Mouse (Mus musculus): Measurements from ENCODE around the gene Ada. TPM values are rescaled to one million over a fixed set of nuclear protein-coding genes. Genes with fewer than 3 reads are reported as not detected.

Gene Ada
- polyA plus RNA-seq, 1 experiment from 2014 or later: 11.0 TPM

DNA sequence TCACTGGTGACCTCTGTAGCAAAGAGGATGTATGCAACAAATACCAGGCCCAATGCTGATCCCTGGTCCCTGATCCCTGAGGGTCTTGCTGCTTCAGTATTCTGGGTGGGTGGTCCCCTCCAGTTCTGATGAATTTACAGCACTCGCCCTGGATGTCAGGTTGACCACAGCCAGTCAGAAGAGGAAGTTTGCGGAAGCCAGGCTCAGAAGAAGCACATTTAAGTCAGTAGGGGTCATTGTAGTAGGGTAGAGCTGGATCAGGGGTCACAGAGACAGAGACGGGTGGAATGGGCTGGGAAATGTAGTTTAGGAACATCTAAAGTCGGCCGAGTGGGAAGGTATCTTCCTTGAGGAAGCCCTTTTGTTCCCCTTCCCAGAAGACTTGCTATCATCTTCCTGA, 4.2 kb upstream of the Ada start:
- DNase-seq (ENCODE audit: low spot score) (no peak), ATAC-seq (replicated peaks; ENCODE audit: insufficient number of reproducible peaks, low FRiP score, low TSS enrichment, low read depth) (no peak)
- no peak overlapping the region for H3K9ac ChIP-seq (replicated peaks; ENCODE audit: low read length)

DNA sequence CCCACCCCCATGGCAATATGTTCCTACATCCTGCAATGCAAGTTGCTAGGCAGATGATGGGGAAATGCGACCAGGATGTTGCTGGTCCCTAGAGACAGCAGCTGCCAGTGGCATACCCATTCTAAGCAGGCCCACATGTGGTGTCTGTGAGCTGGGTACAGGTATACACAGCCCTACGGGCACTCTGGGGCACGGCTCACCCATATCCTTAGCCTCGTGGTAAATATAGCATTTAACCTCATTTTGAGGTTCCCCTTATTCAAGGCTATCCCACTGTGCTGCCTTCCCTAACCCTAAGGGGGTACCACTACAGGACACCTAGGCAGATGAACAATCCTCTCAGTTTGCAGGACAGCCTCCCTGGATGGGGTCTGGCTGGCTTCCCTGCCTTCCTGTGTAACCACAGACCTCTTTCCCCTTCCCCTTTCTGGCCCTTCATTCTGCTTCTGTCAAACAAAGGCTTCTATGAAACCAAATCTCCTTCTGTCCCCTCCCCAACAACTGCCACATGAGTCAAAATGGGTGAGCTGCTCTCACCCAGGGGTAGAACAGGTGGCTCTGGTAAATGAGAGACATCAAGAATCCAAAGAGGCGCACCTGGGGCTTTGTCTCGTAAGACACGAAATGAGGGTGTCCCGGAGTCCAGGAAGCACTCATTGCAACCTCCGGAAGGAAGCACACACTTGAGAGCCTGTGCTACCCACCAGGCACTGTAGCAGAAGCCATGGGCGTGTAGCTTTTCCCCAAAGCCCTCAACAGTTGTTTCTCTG, 5.1 kb downstream of the Ada start:
- 76% methylated on average over 10 of the region's 10 CpGs for WGBS
- Histone ChIP-seq H3K36me3 (replicated peaks; ENCODE audit: control insufficient read depth, insufficient read depth, low read depth, low read length) (no peaks in the 10 kb centered on the region), H3K4me1 (ENCODE audit: control insufficient read depth, insufficient read depth, low read length) (no peaks in the 10 kb centered on the region), H3K4me2 (ENCODE audit: low read depth, low read length) (no peak overlapping the region), H3K27ac (replicated peaks; ENCODE audit: low read depth, low read length) (no peak overlapping the region), H3K9ac (replicated peaks; ENCODE audit: low read length) (no peak overlapping the region), H3K27me3 (ENCODE audit: control insufficient read depth, insufficient read depth, low read length) (no peaks in the 10 kb centered on the region), H3K9me3 (replicated peaks; ENCODE audit: control insufficient read depth, low read length) (no peaks in the 10 kb centered on the region), H3K4me3 (ENCODE audit: low read depth, low read length) (no peak overlapping the region)
- DNase-seq (ENCODE audit: low spot score) (no peak), ATAC-seq (replicated peaks; ENCODE audit: insufficient number of reproducible peaks, low FRiP score, low TSS enrichment, low read depth) (no peak)

More for the DNA sequence above, 4.2 kb upstream of the Ada start:
- Histone ChIP-seq H3K4me1 (ENCODE audit: control insufficient read depth, insufficient read depth, low read length) (no peaks in the 10 kb centered on the region), H3K4me2 (ENCODE audit: low read depth, low read length) (no peak overlapping the region), H3K27ac (replicated peaks; ENCODE audit: low read depth, low read length) (no peak overlapping the region), H3K36me3 (replicated peaks; ENCODE audit: control insufficient read depth, insufficient read depth, low read depth, low read length) (no peaks in the 10 kb centered on the region), H3K9me3 (replicated peaks; ENCODE audit: control insufficient read depth, low read length) (no peaks in the 10 kb centered on the region), H3K4me3 (ENCODE audit: low read depth, low read length) (no peak overlapping the region), H3K27me3 (ENCODE audit: control insufficient read depth, insufficient read depth, low read length) (no peaks in the 10 kb centered on the region; the same call in 1 of the 2 replicates)
- 61% methylated on average over 5 of the region's 5 CpGs for WGBS

DNA sequence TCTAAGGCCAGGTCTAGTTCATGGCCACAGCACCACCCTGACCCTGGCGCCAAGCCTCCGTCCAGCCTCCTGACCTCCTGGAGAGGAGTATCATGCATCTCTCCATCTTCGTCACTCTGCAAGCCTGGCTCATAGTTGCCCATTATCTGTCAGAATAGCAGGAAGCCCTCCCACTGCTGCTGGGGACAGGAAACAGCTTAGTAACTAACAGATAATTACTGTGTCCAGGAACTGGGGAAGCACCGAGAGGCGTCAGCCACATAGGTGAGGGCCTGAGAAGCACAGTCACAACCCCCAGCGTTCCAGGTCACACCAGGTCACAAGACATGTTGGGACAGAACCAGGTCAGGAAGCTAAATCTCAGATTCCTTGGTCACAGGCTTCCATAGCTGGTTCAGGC, 6.7 kb downstream of the Ada start:
- Histone ChIP-seq H3K4me3 (ENCODE audit: low read depth, low read length) (no peak overlapping the region), H3K9ac (replicated peaks; ENCODE audit: low read length) (no peak overlapping the region), H3K27ac (replicated peaks; ENCODE audit: low read depth, low read length) (no peak overlapping the region), H3K4me1 (ENCODE audit: control insufficient read depth, insufficient read depth, low read length) (no peaks in the 10 kb centered on the region), H3K9me3 (replicated peaks; ENCODE audit: control insufficient read depth, low read length) (no peaks in the 10 kb centered on the region), H3K27me3 (ENCODE audit: control insufficient read depth, insufficient read depth, low read length) (no peaks in the 10 kb centered on the region), H3K4me2 (ENCODE audit: low read depth, low read length) (no peak overlapping the region), H3K36me3 (replicated peaks; ENCODE audit: control insufficient read depth, insufficient read depth, low read depth, low read length) (no peaks in the 10 kb centered on the region)
- DNase-seq (ENCODE audit: low spot score) (no peak), ATAC-seq (replicated peaks; ENCODE audit: insufficient number of reproducible peaks, low FRiP score, low TSS enrichment, low read depth) (no peak)
- WGBS: 45% methylated on average over 6 of the region's 6 CpGs

DNA sequence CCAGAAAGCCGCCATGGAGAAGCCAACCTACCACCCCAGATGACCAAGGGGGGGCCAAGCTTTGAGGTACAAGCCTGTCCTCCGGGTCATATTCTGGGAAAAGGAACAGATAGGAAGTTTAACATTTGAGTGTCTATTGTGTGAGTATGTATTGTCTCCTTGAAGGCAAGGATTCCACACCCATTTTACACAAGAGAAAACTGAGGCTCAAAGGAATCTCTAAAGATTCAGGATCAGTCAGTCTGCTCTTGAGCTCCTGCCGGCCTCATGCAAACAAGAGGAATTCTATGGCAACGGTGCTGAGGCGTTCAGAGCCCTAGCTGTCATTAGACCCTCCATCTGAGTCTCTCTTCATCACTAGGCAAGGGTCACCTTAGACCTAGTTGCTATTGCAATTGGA, 7.4 kb downstream of the Ada start:
- no peaks in the 10 kb centered on the region for H3K36me3 ChIP-seq (replicated peaks; ENCODE audit: control insufficient read depth, insufficient read depth, low read depth, low read length)
- H3K9me3 ChIP-seq (replicated peaks; ENCODE audit: control insufficient read depth, low read length): no peaks in the 10 kb centered on the region
- no peak overlapping the region for H3K9ac ChIP-seq (replicated peaks; ENCODE audit: low read length)
- WGBS: 77% methylated on average over 5 of the region's 5 CpGs
- no peak overlapping the region for H3K27ac ChIP-seq (replicated peaks; ENCODE audit: low read depth, low read length)
- ATAC-seq (replicated peaks; ENCODE audit: insufficient number of reproducible peaks, low FRiP score, low TSS enrichment, low read depth) (no peak), DNase-seq (ENCODE audit: low spot score) (no peak)
- no peaks in the 10 kb centered on the region for H3K27me3 ChIP-seq (ENCODE audit: control insufficient read depth, insufficient read depth, low read length)
- no peak overlapping the region for H3K4me3 ChIP-seq (ENCODE audit: low read depth, low read length)
- no peaks in the 10 kb centered on the region for H3K4me1 ChIP-seq (ENCODE audit: control insufficient read depth, insufficient read depth, low read length)
- H3K4me2 ChIP-seq (ENCODE audit: low read depth, low read length): no peak overlapping the region

DNA sequence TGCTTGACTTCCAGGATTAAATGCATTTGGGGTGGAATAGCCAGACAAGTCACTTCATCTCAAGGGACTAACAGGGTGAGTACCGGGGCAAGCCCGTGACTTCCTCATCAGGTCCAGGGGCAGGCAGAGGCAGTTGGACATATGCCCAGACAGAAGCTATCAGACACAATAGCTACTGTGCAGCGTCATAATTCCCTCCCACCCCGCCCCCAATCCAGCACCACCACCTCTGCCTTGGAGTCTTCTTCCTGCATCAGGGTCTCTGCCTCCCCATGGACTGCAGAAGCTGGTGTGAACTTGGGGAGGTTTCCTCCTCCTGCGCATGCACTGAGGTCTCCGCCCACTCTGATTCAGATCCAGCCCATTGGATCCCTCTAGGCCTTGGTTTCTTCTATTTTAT, 14.1 kb downstream of the Ada start:
- no peaks in the 10 kb centered on the region for H3K27me3 ChIP-seq (ENCODE audit: control insufficient read depth, insufficient read depth, low read length)
- no peak for ATAC-seq (replicated peaks; ENCODE audit: insufficient number of reproducible peaks, low FRiP score, low TSS enrichment, low read depth)
- no peak overlapping the region for H3K4me2 ChIP-seq (ENCODE audit: low read depth, low read length)
- H3K27ac ChIP-seq (replicated peaks; ENCODE audit: low read depth, low read length): no peak overlapping the region
- no peak overlapping the region for H3K4me3 ChIP-seq (ENCODE audit: low read depth, low read length)
- H3K9me3 ChIP-seq (replicated peaks; ENCODE audit: control insufficient read depth, low read length): no peaks in the 10 kb centered on the region
- no peak for DNase-seq (ENCODE audit: low spot score)
- no peaks in the 10 kb centered on the region for H3K4me1 ChIP-seq (ENCODE audit: control insufficient read depth, insufficient read depth, low read length)
- no peak overlapping the region for H3K9ac ChIP-seq (replicated peaks; ENCODE audit: low read length)
- no peaks in the 10 kb centered on the region for H3K36me3 ChIP-seq (replicated peaks; ENCODE audit: control insufficient read depth, insufficient read depth, low read depth, low read length)
- 90% methylated on average over 6 of the region's 6 CpGs for whole genome bisulfite sequencing

DNA sequence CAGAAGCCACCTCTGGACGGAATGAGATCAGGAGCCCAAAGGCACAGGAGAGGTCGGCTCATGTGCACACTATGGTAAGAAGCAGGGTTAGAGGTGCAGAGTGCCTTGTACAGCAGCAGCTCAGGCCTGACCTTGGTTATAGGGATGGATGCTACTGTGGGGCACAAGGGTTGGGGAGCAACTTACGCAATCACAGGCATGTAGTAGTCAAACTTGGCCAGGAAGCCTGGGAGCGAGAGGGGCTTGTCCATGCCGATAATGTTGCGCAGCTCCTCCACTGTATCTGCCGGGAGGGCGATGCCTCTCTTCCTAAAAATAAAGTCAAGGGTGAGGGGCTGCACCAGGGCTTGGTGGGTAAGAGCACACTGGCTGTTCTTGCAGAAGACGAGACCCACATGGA, 14.9 kb downstream of the Ada start:
- H3K9ac ChIP-seq (replicated peaks; ENCODE audit: low read length): no peak overlapping the region
- H3K4me2 ChIP-seq (ENCODE audit: low read depth, low read length): no peak overlapping the region
- ATAC-seq (replicated peaks; ENCODE audit: insufficient number of reproducible peaks, low FRiP score, low TSS enrichment, low read depth): no peak
- DNase-seq (ENCODE audit: low spot score): no peak
- no peak overlapping the region for H3K4me3 ChIP-seq (ENCODE audit: low read depth, low read length)
- H3K36me3 ChIP-seq (replicated peaks; ENCODE audit: control insufficient read depth, insufficient read depth, low read depth, low read length): no peaks in the 10 kb centered on the region
- H3K27me3 ChIP-seq (ENCODE audit: control insufficient read depth, insufficient read depth, low read length): no peaks in the 10 kb centered on the region
- no peaks in the 10 kb centered on the region for H3K4me1 ChIP-seq (ENCODE audit: control insufficient read depth, insufficient read depth, low read length)
- no peaks in the 10 kb centered on the region for H3K9me3 ChIP-seq (replicated peaks; ENCODE audit: control insufficient read depth, low read length)
- 91% methylated on average over 9 of the region's 9 CpGs for WGBS
- no peak overlapping the region for H3K27ac ChIP-seq (replicated peaks; ENCODE audit: low read depth, low read length)

DNA sequence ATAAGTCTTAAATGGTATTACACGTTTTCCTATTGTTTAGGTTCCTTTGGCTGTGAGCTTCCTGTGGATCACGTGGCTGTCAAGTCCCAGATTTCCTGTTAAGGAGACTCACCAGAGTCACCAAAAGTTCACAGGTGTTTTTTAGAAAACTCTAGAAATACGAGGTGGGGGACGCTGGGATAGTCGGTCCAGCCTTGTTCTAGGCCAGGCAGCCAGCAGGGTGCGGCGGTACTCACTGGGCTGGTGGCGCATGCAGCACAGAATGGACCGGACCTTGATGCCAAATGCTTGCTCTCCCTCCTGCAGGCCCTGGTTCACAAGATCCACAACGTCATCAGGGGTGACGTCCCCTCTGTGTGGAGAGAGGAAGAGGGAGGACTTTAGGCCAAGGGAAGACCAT, 18.0 kb downstream of the Ada start:
- no peaks in the 10 kb centered on the region for H3K36me3 ChIP-seq (replicated peaks; ENCODE audit: control insufficient read depth, insufficient read depth, low read depth, low read length)
- no peak overlapping the region for H3K4me2 ChIP-seq (ENCODE audit: low read depth, low read length)
- H3K4me1 ChIP-seq (ENCODE audit: control insufficient read depth, insufficient read depth, low read length): no peaks in the 10 kb centered on the region
- no peak for DNase-seq (ENCODE audit: low spot score)
- H3K27ac ChIP-seq (replicated peaks; ENCODE audit: low read depth, low read length): no peak overlapping the region
- H3K9ac ChIP-seq (replicated peaks; ENCODE audit: low read length): no peak overlapping the region
- H3K4me3 ChIP-seq (ENCODE audit: low read depth, low read length): no peak overlapping the region
- no peaks in the 10 kb centered on the region for H3K27me3 ChIP-seq (ENCODE audit: control insufficient read depth, insufficient read depth, low read length)
- H3K9me3 ChIP-seq (replicated peaks; ENCODE audit: control insufficient read depth, low read length): no peaks in the 10 kb centered on the region
- no peak for ATAC-seq (replicated peaks; ENCODE audit: insufficient number of reproducible peaks, low FRiP score, low TSS enrichment, low read depth)
- WGBS: 91% methylated on average over 11 of the region's 11 CpGs

DNA sequence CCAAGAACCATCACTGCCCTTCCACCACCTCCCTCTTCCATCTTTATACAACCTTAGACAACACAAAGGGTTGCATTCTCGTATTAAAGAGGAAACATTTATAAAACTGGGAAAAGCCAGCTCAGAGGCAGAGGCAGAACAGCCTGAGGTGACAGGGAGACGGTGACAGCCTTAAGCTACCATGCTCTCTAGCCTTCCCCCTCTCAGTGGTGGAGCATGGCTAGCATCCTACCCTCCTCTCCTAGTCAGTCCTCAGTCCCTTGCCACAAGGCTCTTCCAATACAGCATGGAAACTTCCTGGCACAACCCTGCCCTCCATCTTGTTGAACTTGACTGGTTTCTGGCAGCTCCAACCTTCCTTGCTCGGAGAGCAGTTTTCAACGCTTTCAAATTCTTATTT, 21.7 kb downstream of the Ada start:
- H3K27ac ChIP-seq (replicated peaks; ENCODE audit: low read depth, low read length): no peak overlapping the region
- ATAC-seq (replicated peaks; ENCODE audit: insufficient number of reproducible peaks, low FRiP score, low TSS enrichment, low read depth) (no peak), DNase-seq (ENCODE audit: low spot score) (no peak)
- no peak overlapping the region for H3K4me3 ChIP-seq (ENCODE audit: low read depth, low read length)
- no peaks in the 10 kb centered on the region for H3K9me3 ChIP-seq (replicated peaks; ENCODE audit: control insufficient read depth, low read length)
- H3K4me2 ChIP-seq (ENCODE audit: low read depth, low read length): no peak overlapping the region
- H3K9ac ChIP-seq (replicated peaks; ENCODE audit: low read length): no peak overlapping the region
- WGBS: 93% methylated on average over 4 of the region's 4 CpGs
- no peaks in the 10 kb centered on the region for H3K36me3 ChIP-seq (replicated peaks; ENCODE audit: control insufficient read depth, insufficient read depth, low read depth, low read length)
- H3K4me1 ChIP-seq (ENCODE audit: control insufficient read depth, insufficient read depth, low read length): no peaks in the 10 kb centered on the region
- H3K27me3 ChIP-seq (ENCODE audit: control insufficient read depth, insufficient read depth, low read length): no peaks in the 10 kb centered on the region
